8 mouse cellular contexts compared by ENCODE assay signal in genomic region chr4:149773408-149774093, GRCm38 (mm10). TPM values are rescaled to one million over a fixed set of nuclear protein-coding genes. Genes with fewer than 3 reads are reported as not detected.
DNase-seq lines count a peak whose midpoint lies in the region; ATAC-seq lines count a peak whose summit lies in the region.

No protein-coding gene starts in this region.

- peak overlapping the region; percentile 83 for H3K9ac ChIP-seq in limb, embryonic 11.5 days (ENCODE audit: low read length)

- no peaks in the 10 kb centered on the region for H3K36me3 ChIP-seq in limb, embryonic 11.5 days (ENCODE audit: control insufficient read depth, insufficient read depth, low read length)

- 0 out of 2 replicates have a peak, but pooled peaks cover 7% of the 10 kb centered on the region for H3K4me1 ChIP-seq in limb, embryonic 11.5 days (ENCODE audit: control insufficient read depth, insufficient read depth, low read length)

- peak; percentile 36 for DNase-seq in gastrocnemius, adult 18-20 months (ENCODE audit: low spot score)
- DNase-seq in gastrocnemius, postnatal 25 days = no peak
- DNase-seq in urinary bladder, postnatal 25 days (ENCODE audit: low spot score) = peak; percentile 38
- DNase-seq in urinary bladder, postnatal 10 days (ENCODE audit: low spot score) = no peak
- DNase-seq in gastrocnemius, postnatal 10 days = peak; percentile 49
- DNase-seq in limb, embryonic 11.5 days (ENCODE audit: low spot score) = peak; percentile 69
- DNase-seq in naive thymus-derived CD4-positive, alpha-beta T cell, adult 2 months (ENCODE audit: low read depth) = peak; percentile 35
- no peak for DNase-seq in left cerebral cortex, postnatal 36 days (ENCODE audit: low spot score in 2 of 2)

- ATAC-seq in limb, embryonic 11.5 days (ENCODE audit: insufficient number of reproducible peaks, low FRiP score, low TSS enrichment, low read depth) = peak; percentile 59

- H3K9me3 ChIP-seq in limb, embryonic 11.5 days (ENCODE audit: control insufficient read depth, low read length) = no peaks in the 10 kb centered on the region

- peak overlapping the region; percentile 98 for H3K4me2 ChIP-seq in limb, embryonic 11.5 days (ENCODE audit: low read depth, severe bottlenecking)

- WGBS in limb, embryonic 11.5 days = under 1% methylated on average over 65 of the region's 65 CpGs

- H3K27ac ChIP-seq in limb, embryonic 11.5 days (replicated peaks; ENCODE audit: low read depth, low read length) = no peak overlapping the region; the same call in 1 of the 2 replicates

- H3K27me3 ChIP-seq in limb, embryonic 11.5 days (ENCODE audit: control insufficient read depth, insufficient read depth, low read length) = no peaks in the 10 kb centered on the region

- intact Hi-C loops in left cerebral cortex, postnatal 36 days (cut with DNase I) = loop anchor here (2.0 kb wide), 1 partner anchor 21 kb away; no protein-coding TSS in a partner anchor

- H3K4me3 ChIP-seq in limb, embryonic 11.5 days (ENCODE audit: low read depth, low read length) = peak overlapping the region; percentile 50

RNA-seq across cellular contexts. Expression of gene Slc25a33, which starts 0.5 kb away (rescaled TPM):
- 10 to 100 TPM; 10.8 to 14.4 TPM for total RNA-seq in gastrocnemius, adult 18-20 months (2021)
- 10 to 100 TPM; 10.4 TPM for total RNA-seq in gastrocnemius, postnatal 25 days (2021)
- total RNA-seq in gastrocnemius, postnatal 10 days (2021) = 1 to 10 TPM; 7.2 to 9.5 TPM
- 28.9 and 29.7 TPM in 2 replicates for polyA plus RNA-seq in limb, embryonic 11.5 days (2014; fragmentation: Nextera tagmentation; extraction: Ambion mirVana)
- total RNA-seq in left cerebral cortex, postnatal 36 days (2021) = 10 to 100 TPM; 31.9 to 34.6 TPM

RNA-seq across cellular contexts. Expression of gene Tmem201, which starts 35.7 kb away (rescaled TPM):
- 10 to 100 TPM; 44.9 to 46.7 TPM for total RNA-seq in gastrocnemius, adult 18-20 months (2021)
- total RNA-seq in gastrocnemius, postnatal 25 days (2021) = 10 to 100 TPM; 36.2 to 38.1 TPM
- 10 to 100 TPM; 49.7 to 52.2 TPM for total RNA-seq in gastrocnemius, postnatal 10 days (2021)
- 24.6 and 26.2 TPM in 2 replicates for polyA plus RNA-seq in limb, embryonic 11.5 days (2014; fragmentation: Nextera tagmentation; extraction: Ambion mirVana)
- total RNA-seq in left cerebral cortex, postnatal 36 days (2021) = 10 to 100 TPM; 63.8 to 66.4 TPM

Comparison
In these comparisons a context has a peak if more than half of its experiments do, and no peak if none do; other contexts are left out.
1. DNase-seq: peak in gastrocnemius, adult 18-20 months (single experiment), urinary bladder, postnatal 25 days (single experiment), gastrocnemius, postnatal 10 days (single experiment), limb, embryonic 11.5 days (single experiment) and naive thymus-derived CD4-positive, alpha-beta T cell, adult 2 months (single experiment); none in gastrocnemius, postnatal 25 days (single experiment), urinary bladder, postnatal 10 days (single experiment) and left cerebral cortex, postnatal 36 days (0 of 2).